Mouse (Mus musculus): ENCODE results near the gene Pigb. TPM values are rescaled to one million over a fixed set of nuclear protein-coding genes. Genes with fewer than 3 reads are reported as not detected.
"Not testable (repeated sequence)": the region's sequence is repeated elsewhere in the genome, so short reads cannot be mapped to it uniquely, and the experiment has no call there.

Pigb gene
- polyA plus RNA-seq, 1 experiment from 2014 or later: 18.1 TPM

- not testable (repeated sequence) for DNase-seq (ENCODE audit: low spot score); H3K4me2 ChIP-seq (ENCODE audit: low read depth, low read length); H3K27me3 ChIP-seq (ENCODE audit: control insufficient read depth, insufficient read depth, low read length); H3K36me3 ChIP-seq (replicated peaks; ENCODE audit: control insufficient read depth, insufficient read depth, low read depth, low read length); ATAC-seq (replicated peaks; ENCODE audit: insufficient number of reproducible peaks, low FRiP score, low TSS enrichment, low read depth); H3K4me1 ChIP-seq (ENCODE audit: control insufficient read depth, insufficient read depth, low read length); H3K9ac ChIP-seq (replicated peaks; ENCODE audit: low read length); H3K4me3 ChIP-seq (ENCODE audit: low read depth, low read length); H3K27ac ChIP-seq (replicated peaks; ENCODE audit: low read depth, low read length); H3K9me3 ChIP-seq (replicated peaks; ENCODE audit: control insufficient read depth, low read length)
- WGBS: 89% methylated on average over 10 of the region's 12 CpGs
These were observed 39.2 kb upstream of the Pigb start for GRCm38 (mm10) chr9:73079349-73079748.

- WGBS: 89% methylated on average over 5 of the region's 5 CpGs
These were observed 33.0 kb upstream of the Pigb start for GRCm38 (mm10) chr9:73073169-73073568.

GRCm38 (mm10) chr9:73072426-73072825 lies 32.2 kb upstream of the Pigb start:
- no peaks in the 10 kb centered on the region for H3K27me3 ChIP-seq (ENCODE audit: control insufficient read depth, insufficient read depth, low read length)
- no peaks in the 10 kb centered on the region for H3K36me3 ChIP-seq (replicated peaks; ENCODE audit: control insufficient read depth, insufficient read depth, low read depth, low read length)
- no peaks in the 10 kb centered on the region for H3K9me3 ChIP-seq (replicated peaks; ENCODE audit: control insufficient read depth, low read length)
- DNase-seq (ENCODE audit: low spot score) (no peak), ATAC-seq (replicated peaks; ENCODE audit: insufficient number of reproducible peaks, low FRiP score, low TSS enrichment, low read depth) (no peak)
- WGBS: 81% methylated on average over 8 of the region's 8 CpGs
- no peak overlapping the region for H3K4me3 ChIP-seq (ENCODE audit: low read depth, low read length)
- H3K27ac ChIP-seq (replicated peaks; ENCODE audit: low read depth, low read length): no peak overlapping the region
- no peak overlapping the region for H3K4me2 ChIP-seq (ENCODE audit: low read depth, low read length)
- H3K9ac ChIP-seq (replicated peaks; ENCODE audit: low read length): no peak overlapping the region
- H3K4me1 ChIP-seq (ENCODE audit: control insufficient read depth, insufficient read depth, low read length): no peaks in the 10 kb centered on the region

More at GRCm38 (mm10) chr9:73073169-73073568, 33.0 kb upstream of the Pigb start:
- Histone ChIP-seq H3K4me2 (ENCODE audit: low read depth, low read length) (no peak overlapping the region), H3K27me3 (ENCODE audit: control insufficient read depth, insufficient read depth, low read length) (no peaks in the 10 kb centered on the region), H3K27ac (replicated peaks; ENCODE audit: low read depth, low read length) (no peak overlapping the region), H3K4me1 (ENCODE audit: control insufficient read depth, insufficient read depth, low read length) (no peaks in the 10 kb centered on the region), H3K9ac (replicated peaks; ENCODE audit: low read length) (no peak overlapping the region), H3K36me3 (replicated peaks; ENCODE audit: control insufficient read depth, insufficient read depth, low read depth, low read length) (no peaks in the 10 kb centered on the region), H3K9me3 (replicated peaks; ENCODE audit: control insufficient read depth, low read length) (no peaks in the 10 kb centered on the region), H3K4me3 (ENCODE audit: low read depth, low read length) (no peak overlapping the region)
- ATAC-seq (replicated peaks; ENCODE audit: insufficient number of reproducible peaks, low FRiP score, low TSS enrichment, low read depth) (no peak), DNase-seq (ENCODE audit: low spot score) (no peak)

- WGBS: 76% methylated on average over 10 of the region's 10 CpGs
- no peaks in the 10 kb centered on the region for H3K36me3 ChIP-seq (replicated peaks; ENCODE audit: control insufficient read depth, insufficient read depth, low read depth, low read length)
- H3K9ac ChIP-seq (replicated peaks; ENCODE audit: low read length): no peak overlapping the region
- H3K4me1 ChIP-seq (ENCODE audit: control insufficient read depth, insufficient read depth, low read length): no peaks in the 10 kb centered on the region
- ATAC-seq (replicated peaks; ENCODE audit: insufficient number of reproducible peaks, low FRiP score, low TSS enrichment, low read depth): no peak
- H3K9me3 ChIP-seq (replicated peaks; ENCODE audit: control insufficient read depth, low read length): no peaks in the 10 kb centered on the region
- H3K4me2 ChIP-seq (ENCODE audit: low read depth, low read length): no peak overlapping the region
- no peak for DNase-seq (ENCODE audit: low spot score)
- no peaks in the 10 kb centered on the region for H3K27me3 ChIP-seq (ENCODE audit: control insufficient read depth, insufficient read depth, low read length)
- H3K27ac ChIP-seq (replicated peaks; ENCODE audit: low read depth, low read length): no peak overlapping the region
- H3K4me3 ChIP-seq (ENCODE audit: low read depth, low read length): no peak overlapping the region
These were observed 30.9 kb upstream of the Pigb start for GRCm38 (mm10) chr9:73070971-73071659.

- ATAC-seq (replicated peaks; ENCODE audit: insufficient number of reproducible peaks, low FRiP score, low TSS enrichment, low read depth) (no peak), DNase-seq (ENCODE audit: low spot score) (no peak)
- no peaks in the 10 kb centered on the region for H3K9me3 ChIP-seq (replicated peaks; ENCODE audit: control insufficient read depth, low read length)
- WGBS: 87% methylated on average over 6 of the region's 6 CpGs
- H3K4me3 ChIP-seq (ENCODE audit: low read depth, low read length): no peak overlapping the region
- H3K27ac ChIP-seq (replicated peaks; ENCODE audit: low read depth, low read length): no peak overlapping the region
- no peak overlapping the region for H3K4me2 ChIP-seq (ENCODE audit: low read depth, low read length)
- no peaks in the 10 kb centered on the region for H3K36me3 ChIP-seq (replicated peaks; ENCODE audit: control insufficient read depth, insufficient read depth, low read depth, low read length)
- no peaks in the 10 kb centered on the region for H3K27me3 ChIP-seq (ENCODE audit: control insufficient read depth, insufficient read depth, low read length)
- no peak overlapping the region for H3K9ac ChIP-seq (replicated peaks; ENCODE audit: low read length)
- no peaks in the 10 kb centered on the region for H3K4me1 ChIP-seq (ENCODE audit: control insufficient read depth, insufficient read depth, low read length)
These were observed 28.5 kb upstream of the Pigb start for GRCm38 (mm10) chr9:73068688-73069087.

- DNase-seq (ENCODE audit: low spot score) (no peak), ATAC-seq (replicated peaks; ENCODE audit: insufficient number of reproducible peaks, low FRiP score, low TSS enrichment, low read depth) (peak; percentile 54; the same call in 1 of the 2 replicates)
- Histone ChIP-seq H3K27me3 (ENCODE audit: control insufficient read depth, insufficient read depth, low read length) (no peaks in the 10 kb centered on the region), H3K4me3 (ENCODE audit: low read depth, low read length) (no peak overlapping the region), H3K27ac (replicated peaks; ENCODE audit: low read depth, low read length) (no peak overlapping the region), H3K9me3 (replicated peaks; ENCODE audit: control insufficient read depth, low read length) (no peaks in the 10 kb centered on the region), H3K4me1 (ENCODE audit: control insufficient read depth, insufficient read depth, low read length) (no peaks in the 10 kb centered on the region), H3K4me2 (ENCODE audit: low read depth, low read length) (no peak overlapping the region), H3K36me3 (replicated peaks; ENCODE audit: control insufficient read depth, insufficient read depth, low read depth, low read length) (no peaks in the 10 kb centered on the region), H3K9ac (replicated peaks; ENCODE audit: low read length) (no peak overlapping the region)
- WGBS: 61% methylated on average over 6 of the region's 6 CpGs
These were observed 28.1 kb upstream of the Pigb start for GRCm38 (mm10) chr9:73068230-73068679.

- 18% methylated on average over 10 of the region's 10 CpGs for WGBS
- Histone ChIP-seq H3K27me3 (ENCODE audit: control insufficient read depth, insufficient read depth, low read length) (no peaks in the 10 kb centered on the region), H3K4me2 (ENCODE audit: low read depth, low read length) (no peak overlapping the region), H3K4me1 (ENCODE audit: control insufficient read depth, insufficient read depth, low read length) (no peaks in the 10 kb centered on the region), H3K4me3 (ENCODE audit: low read depth, low read length) (no peak overlapping the region), H3K36me3 (replicated peaks; ENCODE audit: control insufficient read depth, insufficient read depth, low read depth, low read length) (no peaks in the 10 kb centered on the region), H3K9ac (replicated peaks; ENCODE audit: low read length) (0 out of 2 replicates have a peak overlapping the region, but pooled peaks have one; percentile 13), H3K27ac (replicated peaks; ENCODE audit: low read depth, low read length) (no peak overlapping the region; the same call in 1 of the 2 replicates), H3K9me3 (replicated peaks; ENCODE audit: control insufficient read depth, low read length) (no peaks in the 10 kb centered on the region)
- peak; percentile 73 for DNase-seq (ENCODE audit: low spot score)
- ATAC-seq (replicated peaks; ENCODE audit: insufficient number of reproducible peaks, low FRiP score, low TSS enrichment, low read depth): peak; percentile 85
These were observed 26.9 kb upstream of the Pigb start for GRCm38 (mm10) chr9:73067086-73067485.

GRCm38 (mm10) chr9:73063621-73064290 lies 23.6 kb upstream of the Pigb start:
- ATAC-seq (replicated peaks; ENCODE audit: insufficient number of reproducible peaks, low FRiP score, low TSS enrichment, low read depth): peak; percentile 64; the same call in 1 of the 2 replicates

More at GRCm38 (mm10) chr9:73063621-73064290, 23.6 kb upstream of the Pigb start:
- peak overlapping the region; percentile 32; the same call in 1 of the 2 replicates for H3K9ac ChIP-seq (replicated peaks; ENCODE audit: low read length)
- no peaks in the 10 kb centered on the region for H3K4me1 ChIP-seq (ENCODE audit: control insufficient read depth, insufficient read depth, low read length)
- peak overlapping the region; percentile 7; the same call in 1 of the 2 replicates for H3K27ac ChIP-seq (replicated peaks; ENCODE audit: low read depth, low read length)
- peak overlapping the region; percentile 38 for H3K4me2 ChIP-seq (ENCODE audit: low read depth, low read length)
- H3K27me3 ChIP-seq (ENCODE audit: control insufficient read depth, insufficient read depth, low read length): no peaks in the 10 kb centered on the region
- H3K36me3 ChIP-seq (replicated peaks; ENCODE audit: control insufficient read depth, insufficient read depth, low read depth, low read length): no peaks in the 10 kb centered on the region
- H3K9me3 ChIP-seq (replicated peaks; ENCODE audit: control insufficient read depth, low read length): no peaks in the 10 kb centered on the region
- no peak overlapping the region for H3K4me3 ChIP-seq (ENCODE audit: low read depth, low read length)
- 13% methylated on average over 15 of the region's 15 CpGs for WGBS
- peak; percentile 81 for DNase-seq (ENCODE audit: low spot score)
